Mouse (Mus musculus) heart, postnatal 4 days (tissue): ENCODE data around the gene Pygo2. TPM values are rescaled to one million over a fixed set of nuclear protein-coding genes. Genes with fewer than 3 reads are reported as not detected.
"Not testable (repeated sequence)": the region's sequence is repeated elsewhere in the genome, so short reads cannot be mapped to it uniquely, and the experiment has no call there.

Source experiments
- DNase-seq: peaks from one replicate; pipeline ENCODE4 v3.0.0; 2021
- total RNA-seq, 2 experiments: library from RNA; stranded (reverse); gene quantifications; 2 replicates each; pipeline ENCODE4 v1.2.3; 2021

The Pygo2 gene
- total RNA-seq, 2 experiments from 2014 or later = 20.3 to 22.1 TPM

GRCm38 (mm10) chr3:89421002-89421774 is 8.8 kb upstream of the Pygo2 start:
- DNase-seq = peak; percentile 85

GRCm38 (mm10) chr3:89421810-89422473 is 8.1 kb upstream of the Pygo2 start:
- DNase-seq = peak; percentile 47

- no peak for DNase-seq
Measured at GRCm38 (mm10) chr3:89422556-89423205, 7.3 kb upstream of the Pygo2 start.

GRCm38 (mm10) chr3:89424416-89425140 is 5.4 kb upstream of the Pygo2 start:
- no peak for DNase-seq

- no peak for DNase-seq
Measured at GRCm38 (mm10) chr3:89425141-89425525, 4.9 kb upstream of the Pygo2 start.

GRCm38 (mm10) chr3:89425876-89426275 is 4.1 kb upstream of the Pygo2 start:
- DNase-seq = no peak

GRCm38 (mm10) chr3:89429021-89429420 is 993 bp upstream of the Pygo2 start:
- DNase-seq = not testable (repeated sequence)

GRCm38 (mm10) chr3:89432606-89433005 is 2.6 kb downstream of the Pygo2 start:
- DNase-seq = no peak

GRCm38 (mm10) chr3:89434532-89434931 is 4.5 kb downstream of the Pygo2 start:
- no peak for DNase-seq

- DNase-seq = no peak
Measured at GRCm38 (mm10) chr3:89435041-89435440, 5.0 kb downstream of the Pygo2 start.

- DNase-seq = peak; percentile 69
Measured at GRCm38 (mm10) chr3:89436176-89437113, 6.4 kb downstream of the Pygo2 start, which contains the start of gene Pbxip1. Gene Pbxip1 (plus strand): TSS chr3:89436706.

- peak; percentile 44 for DNase-seq
Measured at GRCm38 (mm10) chr3:89437269-89437668, 7.3 kb downstream of the Pygo2 start.

- peak; percentile 38 for DNase-seq
Measured at GRCm38 (mm10) chr3:89440691-89441090, 10.7 kb downstream of the Pygo2 start.

GRCm38 (mm10) chr3:89448720-89449537 is 18.9 kb downstream of the Pygo2 start:
- DNase-seq = peak; percentile 73

GRCm38 (mm10) chr3:89449541-89449940 is 19.5 kb downstream of the Pygo2 start:
- DNase-seq = peak; percentile 81

- no peak for DNase-seq
Measured at GRCm38 (mm10) chr3:89451916-89452315, 21.9 kb downstream of the Pygo2 start.

GRCm38 (mm10) chr3:89454401-89455177 is 24.6 kb downstream of the Pygo2 start, which contains the start of gene Pmvk:
Gene Pmvk (plus strand): TSS chr3:89454541.
- no peak for DNase-seq

GRCm38 (mm10) chr3:89455786-89456285 is 25.8 kb downstream of the Pygo2 start:
- no peak for DNase-seq
